12 mouse cellular contexts compared by ENCODE assay signal in the genomic region with DNA sequence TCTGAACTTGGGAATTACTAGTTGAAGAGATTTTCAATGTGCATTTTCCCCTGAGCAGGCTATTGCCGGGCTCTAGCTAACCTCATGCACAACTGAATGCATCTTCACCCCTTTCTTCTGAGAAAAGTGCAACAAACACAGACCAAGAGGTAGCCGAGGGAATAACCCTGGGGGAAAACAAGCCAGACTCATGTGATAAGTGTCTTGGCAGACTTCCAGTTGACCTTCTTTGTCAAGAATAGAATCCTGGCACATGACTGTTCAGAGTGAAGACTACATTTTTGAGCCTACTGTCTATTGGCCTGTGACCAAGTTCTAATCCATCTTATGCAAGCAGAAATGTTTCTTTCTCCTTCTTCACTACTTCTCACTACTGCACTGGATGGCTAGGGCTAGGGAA. TPM values are rescaled to one million over a fixed set of nuclear protein-coding genes. Genes with fewer than 3 reads are reported as not detected.
DNase-seq lines count a peak whose midpoint lies in the region; ATAC-seq and TF ChIP-seq lines count a peak whose summit lies in the region.
"Had no signal": no experiment of that assay in that cellular context is flagged by ENCODE, and none has a peak within 500 bp of the region (broad histone marks: within the 10 kb centered on the region; RNA-seq: fewer than 3 reads in every experiment).

No protein-coding gene starts in this region.

- H3K4me1 ChIP-seq in limb, embryonic 11.5 days (ENCODE audit: control insufficient read depth, insufficient read depth, low read length) = no peaks in the 10 kb centered on the region
- H3K4me1 ChIP-seq in limb, embryonic 10.5 days = no peaks in the 10 kb centered on the region
- H3K4me1 ChIP-seq in forebrain, postnatal 0 days (ENCODE audit: insufficient read depth) = no peaks in the 10 kb centered on the region
- H3K4me1 ChIP-seq: forebrain, embryonic 12.5 days; stomach, embryonic 15.5 days had no signal

- H3K9me3 ChIP-seq in limb, embryonic 11.5 days (ENCODE audit: control insufficient read depth, low read length) = no peaks in the 10 kb centered on the region
- H3K9me3 ChIP-seq in limb, embryonic 10.5 days (replicated peaks) = no peaks in the 10 kb centered on the region
- no peaks in the 10 kb centered on the region for H3K9me3 ChIP-seq in forebrain, postnatal 0 days (ENCODE audit: low read length)
- H3K9me3 ChIP-seq: forebrain, embryonic 12.5 days; stomach, embryonic 15.5 days had no signal

- no peaks in the 10 kb centered on the region for H3K27me3 ChIP-seq in limb, embryonic 11.5 days (ENCODE audit: control insufficient read depth, insufficient read depth, low read length)
- no peaks in the 10 kb centered on the region for H3K27me3 ChIP-seq in limb, embryonic 10.5 days (ENCODE audit: low read depth, poor library complexity, severe bottlenecking)
- no peaks in the 10 kb centered on the region for H3K27me3 ChIP-seq in forebrain, postnatal 0 days (ENCODE audit: insufficient read depth, low read length)
- H3K27me3 ChIP-seq: forebrain, embryonic 12.5 days; stomach, embryonic 15.5 days had no signal

- TF ChIP-seq CTCF in forebrain, postnatal 0 days (IDR thresholded peaks at IDR 0.05; ENCODE audit: low read depth) = no peak

- WGBS in limb, embryonic 11.5 days = 63% methylated on average over 2 of the region's 2 CpGs
- WGBS in limb, embryonic 10.5 days = 83% methylated on average over 2 of the region's 2 CpGs
- WGBS in forebrain, postnatal 0 days = 40% methylated on average over 2 of the region's 2 CpGs

- no peaks in the 10 kb centered on the region for H3K36me3 ChIP-seq in limb, embryonic 11.5 days (ENCODE audit: control insufficient read depth, insufficient read depth, low read length)
- no peaks in the 10 kb centered on the region for H3K36me3 ChIP-seq in limb, embryonic 10.5 days
- no peaks in the 10 kb centered on the region for H3K36me3 ChIP-seq in forebrain, postnatal 0 days (ENCODE audit: insufficient read depth)
- H3K36me3 ChIP-seq: forebrain, embryonic 12.5 days; stomach, embryonic 15.5 days had no signal

- no peak overlapping the region for H3K9ac ChIP-seq in limb, embryonic 11.5 days (ENCODE audit: low read length)
- no peak overlapping the region for H3K9ac ChIP-seq in forebrain, postnatal 0 days
- H3K9ac ChIP-seq: forebrain, embryonic 12.5 days; stomach, embryonic 15.5 days had no signal

- peak; percentile 76 for DNase-seq in cerebellum, adult 9-10 months
- DNase-seq in cerebellum, adult 11-12 months = no peak
- peak; percentile 21 for DNase-seq in limb, embryonic 11.5 days (ENCODE audit: low spot score)
- DNase-seq in limb, embryonic 10.5 days (ENCODE audit: low spot score) = no peak
- DNase-seq in adipocyte (ENCODE audit: low spot score) = peak; percentile 11
- DNase-seq in kidney, postnatal 10 days = peak; percentile 36
- DNase-seq in right cerebral cortex, postnatal 4 days = no peak
- DNase-seq in forebrain, postnatal 0 days = no peak

- H3K27ac ChIP-seq in limb, embryonic 11.5 days (replicated peaks; ENCODE audit: low read depth, low read length) = no peak overlapping the region
- H3K27ac ChIP-seq in limb, embryonic 10.5 days = no peak overlapping the region
- no peak overlapping the region for H3K27ac ChIP-seq in forebrain, postnatal 0 days (ENCODE audit: low read depth, low read length)
- H3K27ac ChIP-seq: forebrain, embryonic 12.5 days; stomach, embryonic 15.5 days had no signal

- no peak overlapping the region for H3K4me2 ChIP-seq in limb, embryonic 11.5 days (ENCODE audit: low read depth, severe bottlenecking)
- no peak overlapping the region for H3K4me2 ChIP-seq in forebrain, postnatal 0 days (ENCODE audit: low read depth)
- H3K4me2 ChIP-seq: forebrain, embryonic 12.5 days; liver, embryonic 11.5 days; stomach, embryonic 15.5 days had no signal

- no peak overlapping the region for H3K4me3 ChIP-seq in limb, embryonic 11.5 days (ENCODE audit: low read depth, low read length)
- no peak overlapping the region for H3K4me3 ChIP-seq in limb, embryonic 10.5 days
- no peak overlapping the region for H3K4me3 ChIP-seq in forebrain, postnatal 0 days (ENCODE audit: low read depth, low read length)
- H3K4me3 ChIP-seq: forebrain, embryonic 12.5 days; stomach, embryonic 15.5 days had no signal

- no peak for ATAC-seq in limb, embryonic 11.5 days (ENCODE audit: insufficient number of reproducible peaks, low FRiP score, low TSS enrichment, low read depth)
- ATAC-seq in forebrain, postnatal 0 days = no peak

RNA-seq across cellular contexts. Expression of gene Arfgef3, which starts 55.5 kb away (rescaled TPM):
- polyA plus RNA-seq in limb, embryonic 11.5 days (2014; fragmentation: Nextera tagmentation; extraction: Ambion mirVana) = 0.14 and 0.15 TPM in 2 replicates
- 0.08 and 0.11 TPM in 2 replicates for polyA plus RNA-seq in limb, embryonic 10.5 days (2016; fragmentation: Nextera tagmentation; extraction: Ambion mirVana)
- 26.6 and 34.8 TPM in 2 replicates for total RNA-seq in forebrain, postnatal 0 days (2014; rRNA removed)
- polyA plus RNA-seq in forebrain, postnatal 0 days (2015; fragmentation: Nextera tagmentation; extraction: Ambion mirVana) = 2.5 and 4.8 TPM in 2 replicates
- polyA plus RNA-seq: C2C12 had no signal

Comparison
In these comparisons a context has a peak if more than half of its experiments do, and no peak if none do; other contexts are left out.
1. DNase-seq: peak in cerebellum, adult 9-10 months (single experiment), limb, embryonic 11.5 days (single experiment), adipocyte (single experiment) and kidney, postnatal 10 days (single experiment); none in cerebellum, adult 11-12 months (single experiment), limb, embryonic 10.5 days (single experiment), right cerebral cortex, postnatal 4 days (single experiment) and forebrain, postnatal 0 days (single experiment).